Mouse (Mus musculus) embryo, embryonic 11 days (tissue): ENCODE results near the gene Sgsm1.
A peak's percentile ranks its signal among the peaks of the same experiment; 100 is the strongest.

ENCODE experiments used
- DNase-seq: peaks from one replicate; pipeline ENCODE4 v3.0.0-alpha.2; 2015

Sgsm1 gene

GRCm38 (mm10) chr5:113280138-113280856, 30.3 kb downstream of the Sgsm1 start:
- peak; percentile 89 for DNase-seq

- DNase-seq, result no peak
These were observed 34.7 kb downstream of the Sgsm1 start for GRCm38 (mm10) chr5:113275839-113276238.

GRCm38 (mm10) chr5:113271207-113271811, 39.3 kb downstream of the Sgsm1 start:
- DNase-seq, result peak; percentile 47

- DNase-seq, result no peak
These were observed 40.5 kb downstream of the Sgsm1 start for GRCm38 (mm10) chr5:113270043-113270442.

GRCm38 (mm10) chr5:113268246-113268645, 42.3 kb downstream of the Sgsm1 start:
- DNase-seq, result no peak

GRCm38 (mm10) chr5:113265637-113266036, 44.9 kb downstream of the Sgsm1 start:
- no peak for DNase-seq

- DNase-seq, result no peak
These were observed 59.8 kb downstream of the Sgsm1 start for GRCm38 (mm10) chr5:113250806-113251205.

- DNase-seq, result no peak
These were observed 61.2 kb downstream of the Sgsm1 start for GRCm38 (mm10) chr5:113249263-113249930.

GRCm38 (mm10) chr5:113230196-113230595, 80.4 kb downstream of the Sgsm1 start:
- DNase-seq, result no peak

- DNase-seq, result peak; percentile 92
These were observed 83.9 kb downstream of the Sgsm1 start, which contains the start of gene Tmem211 for GRCm38 (mm10) chr5:113226632-113227102. TSS of gene Tmem211 (plus strand) at chr5:113226909.

- DNase-seq, result peak; percentile 65
These were observed 84.7 kb downstream of the Sgsm1 start for GRCm38 (mm10) chr5:113225686-113226435.

- DNase-seq, result peak; percentile 83
These were observed 85.3 kb downstream of the Sgsm1 start for GRCm38 (mm10) chr5:113225271-113225670.

- DNase-seq, result no peak
These were observed 86.7 kb downstream of the Sgsm1 start for GRCm38 (mm10) chr5:113223888-113224287.

- peak; percentile 88 for DNase-seq
These were observed 89.3 kb downstream of the Sgsm1 start, which contains the start of gene 2900026A02Rik for GRCm38 (mm10) chr5:113221147-113221865. TSS of gene 2900026A02Rik (minus strand) at chr5:113221236.

GRCm38 (mm10) chr5:113220383-113221146, 90.0 kb downstream of the Sgsm1 start:
- DNase-seq, result peak; percentile 54

GRCm38 (mm10) chr5:113219876-113220275, 90.7 kb downstream of the Sgsm1 start:
- no peak for DNase-seq

GRCm38 (mm10) chr5:113219450-113219849, 91.1 kb downstream of the Sgsm1 start:
- no peak for DNase-seq

- no peak for DNase-seq
These were observed 91.9 kb downstream of the Sgsm1 start for GRCm38 (mm10) chr5:113218617-113219235.

- no peak for DNase-seq
These were observed 93.5 kb downstream of the Sgsm1 start for GRCm38 (mm10) chr5:113217076-113217475.

GRCm38 (mm10) chr5:113216328-113216960, 94.1 kb downstream of the Sgsm1 start:
- no peak for DNase-seq
